Mouse (Mus musculus) testis, adult 2 months (tissue): Measurements from ENCODE around the gene Gm11487.
"Not testable (repeated sequence)": the region's sequence is repeated elsewhere in the genome, so short reads cannot be mapped to it uniquely, and the experiment has no call there.

ENCODE experiments used
- CTCF ChIP-seq: fragments of 200-500 bp; IDR thresholded peaks from 2 replicates; pipeline ENCODE4 v1.5.1; 2012; ENCODE audit warnings: low read depth, mild to moderate bottlenecking, inconsistent platforms, low read length, moderate library complexity; ENCODE audit not compliant: control insufficient read depth, insufficient read depth, insufficient replicate concordance
- POLR2A ChIP-seq: fragments of 200-500 bp; IDR thresholded peaks from 2 replicates; pipeline ENCODE4 v1.6.1; 2012; ENCODE audit warnings: low read depth, mild to moderate bottlenecking, inconsistent platforms, low read length, moderate library complexity; ENCODE audit not compliant: control insufficient read depth

DNA sequence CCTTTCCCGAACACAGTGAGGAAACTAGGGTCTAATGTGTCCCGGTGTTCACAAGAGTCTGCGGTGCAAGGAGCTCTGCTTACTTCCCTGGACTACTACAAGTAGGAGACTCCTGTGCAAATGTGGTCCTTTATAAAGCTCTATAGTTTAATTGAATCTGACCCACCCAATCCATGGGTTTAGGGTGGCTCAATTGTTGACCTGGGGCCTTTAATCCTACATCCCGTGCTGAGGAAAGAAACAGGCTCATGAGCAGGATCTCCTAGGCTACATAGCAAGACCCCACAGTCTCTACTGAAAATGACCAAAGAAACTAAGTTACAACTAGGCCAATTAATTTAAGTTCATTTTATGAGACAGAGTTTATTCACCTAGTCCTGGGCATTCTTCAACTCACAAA lies at the start of gene Gm11487:
- TF ChIP-seq POLR2A, CTCF: not testable (repeated sequence)
